Mouse (Mus musculus) right cerebral cortex, postnatal 10 days (tissue): Measurements from ENCODE around the gene Vmn2r68.

Source experiments
- DNase-seq, 2 experiments: peaks; one replicate each; pipeline ENCODE4 v3.0.0; 2021; ENCODE audit warnings: low spot score in 2 of 2

The Vmn2r68 gene

DNA sequence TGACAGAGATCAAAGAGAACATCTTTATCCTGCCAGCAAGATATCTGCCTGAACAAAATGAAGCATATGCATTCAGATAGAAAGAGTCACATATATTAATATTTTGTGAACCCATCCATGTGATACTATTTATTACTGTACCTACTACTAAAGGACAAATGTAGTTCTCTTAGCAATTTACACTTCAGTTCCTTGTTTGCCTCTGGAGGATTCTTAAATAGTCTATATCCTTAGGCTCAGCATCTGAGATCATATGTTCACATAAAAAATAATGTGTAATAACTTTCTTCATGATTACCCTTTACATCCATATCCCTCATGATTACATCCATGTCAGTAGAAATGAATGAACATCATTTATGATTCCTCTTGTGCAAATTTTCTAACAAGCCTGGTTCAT, at the start of gene Vmn2r68:
Gene Vmn2r68, minus strand, starts transcription at position 101 of the 400 bp plus-strand sequence.
- no peak for DNase-seq
